Mouse (Mus musculus) liver, embryonic 14.5 days (tissue): ENCODE measurements at regions not wholly inside any gene's neighbourhood (a gene's known extent, or its start where the extent isn't known, plus 50 kb on each side); places are given as distances from the start of the nearest gene placed in this dataset.

Experiments
- ATAC-seq: fragments of 200-750 bp; cut with Nextera tagmentation; 2 replicates; pipeline ENCODE4 v1.8.0; 2017; ENCODE audit warnings: moderate number of reproducible peaks, mild to moderate bottlenecking, moderate library complexity; ENCODE audit not compliant: insufficient read depth
- DNase-seq, 3 experiments: peaks; one replicate each; pipeline ENCODE4 v3.0.0-alpha.2; 2012 to 2013; ENCODE audit warnings: low read depth in 3 of 3, low spot score in 3 of 3
- H3K27ac ChIP-seq: fragments of 300-500 bp; sonication (generic); 2 replicates; pipeline ENCODE4 v1.5.1; 2014; ENCODE audit warnings: moderate library complexity, mild to moderate bottlenecking, control low read depth, inconsistent platforms
- H3K27me3 ChIP-seq: fragments of 300-500 bp; sonication (generic); 2 replicates; pipeline ENCODE4 v1.6.1; 2014; ENCODE audit warnings: mild to moderate bottlenecking, low read length, moderate library complexity; ENCODE audit not compliant: control insufficient read depth, insufficient read depth
- H3K36me3 ChIP-seq: fragments of 300-500 bp; sonication (generic); replicated peaks from 2 replicates; pipeline ENCODE4 v1.6.1; 2014; ENCODE audit warnings: low read depth; ENCODE audit not compliant: control insufficient read depth, insufficient read depth
- H3K4me1 ChIP-seq, 2 experiments: fragments of 200-500 bp in 1 of 2; fragments of 300-500 bp in 1 of 2; sonication (generic) in 1 of 2; replicated peaks; 2 replicates each; pipeline ENCODE4 v1.6.1; 2012 to 2014; ENCODE audit warnings: antibody characterized with exemption in 1 of 2, inconsistent platforms in 1 of 2, low read length in 1 of 2; ENCODE audit not compliant: control insufficient read depth in 2 of 2, insufficient read depth in 2 of 2
- H3K4me2 ChIP-seq: fragments of 300-500 bp; sonication (generic); 2 replicates; pipeline ENCODE4 v1.6.1; 2014; ENCODE audit warnings: low read depth, mild to moderate bottlenecking, control low read depth, moderate library complexity
- H3K4me3 ChIP-seq, 2 experiments: fragments of 200-500 bp in 1 of 2; fragments of 300-500 bp in 1 of 2; sonication (generic) in 1 of 2; 2 replicates each; pipeline ENCODE4 v1.5.1; 2012 to 2014; ENCODE audit warnings: low read depth in 2 of 2, low read length in 2 of 2, mild to moderate bottlenecking in 2 of 2, control low read depth in 1 of 2, inconsistent platforms in 1 of 2, moderate library complexity in 1 of 2; ENCODE audit not compliant: insufficient read depth in 1 of 2
- H3K9ac ChIP-seq: fragments of 300-500 bp; sonication (generic); replicated peaks from 2 replicates; pipeline ENCODE4 v1.6.1; 2014; ENCODE audit warnings: mild to moderate bottlenecking, control low read depth, moderate library complexity
- H3K9me3 ChIP-seq: fragments of 300-500 bp; sonication (generic); 2 replicates; pipeline ENCODE4 v1.6.1; 2016; ENCODE audit warnings: low read length, mixed read lengths; ENCODE audit not compliant: control insufficient read depth
- CTCF ChIP-seq: IDR thresholded peaks from 2 replicates; pipeline ENCODE4 v1.5.1; 2016; ENCODE audit warnings: antibody characterized with exemption, low read depth, control low read depth
- EP300 ChIP-seq: IDR thresholded peaks from 2 replicates; pipeline ENCODE4 v1.6.1; 2016; ENCODE audit warnings: antibody characterized with exemption, low read depth
- WGBS: fragments of 180-500 bp; shearing (Covaris S2); extraction: QIAGEN DNeasy Blood & Tissue Kit; methylation state at CpG from one replicate; pipeline ENCODE4 v1.1.7; 2014; ENCODE audit not compliant: insufficient replicate concordance; 5-methylcytosine and 5-hydroxymethylcytosine counted together

DNA sequence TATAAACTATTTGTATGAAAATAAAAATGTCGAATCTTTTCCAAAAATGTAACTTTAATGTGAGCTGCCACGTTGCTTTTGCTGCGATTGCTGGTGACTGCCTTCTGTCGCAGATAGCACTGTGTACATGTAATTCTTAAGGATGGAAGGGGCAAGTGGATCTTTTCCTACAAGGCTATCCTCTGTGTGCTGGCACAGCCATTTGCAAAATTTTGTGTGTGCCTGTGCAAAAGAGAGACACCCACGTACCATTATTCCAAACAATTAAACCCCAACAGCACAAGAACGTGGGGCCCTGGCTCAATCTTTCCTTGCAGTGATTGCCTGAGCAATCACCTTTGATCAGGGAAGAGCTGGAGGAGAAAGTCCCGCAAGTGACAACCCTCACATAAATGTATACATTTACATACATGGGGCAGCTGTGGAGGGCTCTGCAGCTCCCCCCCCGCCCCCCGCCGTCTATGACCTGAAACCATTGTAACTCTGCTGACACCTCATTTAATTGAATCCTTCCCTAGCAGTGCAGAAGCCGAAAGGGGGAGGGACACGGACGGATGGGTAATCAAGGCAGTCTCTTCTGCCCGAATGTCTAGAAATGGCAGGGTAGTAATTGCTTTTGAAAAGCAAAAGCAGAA is 133.6 kb upstream of the Pmfbp1 start:
- WGBS, result 38% methylated on average over 14 of the region's 14 CpGs
- DNase-seq, result no peak

DNA sequence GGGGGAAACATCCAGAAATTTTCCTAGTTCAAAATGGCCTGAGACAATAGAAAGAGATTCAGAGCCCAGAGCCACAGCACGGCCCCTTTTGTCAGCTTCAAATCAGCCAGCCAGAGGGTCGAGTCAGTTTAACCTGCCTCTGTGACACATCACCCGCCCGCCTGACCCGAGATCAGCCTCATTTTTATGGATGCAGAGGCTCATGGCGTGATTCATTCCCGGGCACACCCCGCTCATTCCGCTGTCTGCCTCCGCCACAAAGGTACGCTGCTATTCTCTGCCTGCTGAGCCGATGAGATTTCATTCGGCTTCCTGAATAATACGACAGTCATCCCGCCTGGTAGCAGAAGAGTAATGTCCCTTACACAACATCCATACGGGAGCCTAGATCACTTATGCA is 132.9 kb upstream of the Pmfbp1 start:
- H3K27ac ChIP-seq, result no peak overlapping the region
- no peaks in the 10 kb centered on the region for H3K36me3 ChIP-seq
- TF ChIP-seq CTCF, result no peak
- no peak for TF ChIP-seq EP300
- no peaks in the 10 kb centered on the region for H3K9me3 ChIP-seq
- WGBS, result 33% methylated on average over 16 of the region's 16 CpGs
- no peak for DNase-seq
- H3K27me3 ChIP-seq, result no peaks in the 10 kb centered on the region
- no peak overlapping the region for H3K4me3 ChIP-seq
- H3K4me1 ChIP-seq, result no peaks in the 10 kb centered on the region
- no peak overlapping the region for H3K4me2 ChIP-seq
- no peak overlapping the region for H3K9ac ChIP-seq
- no peak for ATAC-seq

More for the DNA sequence above, 133.6 kb upstream of the Pmfbp1 start:
- no peaks in the 10 kb centered on the region for H3K4me1 ChIP-seq
- TF ChIP-seq CTCF (no peak), EP300 (no peak)
- H3K9ac ChIP-seq, result no peak overlapping the region
- no peaks in the 10 kb centered on the region for H3K9me3 ChIP-seq
- no peak overlapping the region for H3K4me3 ChIP-seq
- no peak for ATAC-seq
- H3K27me3 ChIP-seq, result no peaks in the 10 kb centered on the region
- no peak overlapping the region for H3K27ac ChIP-seq
- H3K36me3 ChIP-seq, result no peaks in the 10 kb centered on the region
- H3K4me2 ChIP-seq, result no peak overlapping the region

DNA sequence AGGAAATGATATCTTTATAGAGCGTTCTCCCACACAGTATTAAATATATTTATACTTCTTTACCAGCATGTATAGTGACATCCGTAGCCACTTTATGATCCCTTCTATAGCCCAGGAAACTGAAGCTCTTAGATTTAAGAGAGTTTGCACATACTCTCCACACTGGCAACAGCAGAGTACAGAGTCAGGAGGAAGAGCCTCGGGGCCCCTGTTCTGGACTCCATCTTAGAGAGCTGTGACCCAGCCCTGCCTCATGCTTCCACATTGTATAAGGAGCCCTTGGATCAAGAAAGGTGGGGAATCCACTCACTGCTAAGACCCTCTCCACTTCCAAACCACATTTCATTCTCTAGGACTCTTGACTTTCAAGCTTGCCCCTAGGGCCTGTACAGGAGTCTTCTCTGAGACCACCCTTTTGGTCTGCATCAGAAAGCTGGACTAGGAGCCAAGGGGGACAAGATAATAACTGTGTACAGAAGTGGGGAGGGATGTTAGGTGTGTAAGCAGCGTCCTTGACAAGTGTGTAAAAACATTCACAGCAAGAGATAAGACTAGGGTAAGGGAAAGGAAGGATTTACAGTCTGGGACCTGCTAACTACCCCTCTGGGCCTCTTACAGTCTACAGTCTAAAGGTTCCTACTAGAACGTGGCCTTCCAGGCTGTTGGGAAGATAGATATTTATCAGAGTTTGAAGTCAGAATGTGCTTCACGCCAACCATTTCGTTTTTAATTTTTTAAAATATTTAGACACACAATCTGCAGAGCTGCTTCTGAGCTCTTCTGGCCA is 132.1 kb upstream of the Pmfbp1 start:
- WGBS, result 55% methylated on average over 7 of the region's 7 CpGs
- no peak overlapping the region for H3K9ac ChIP-seq
- no peak for ATAC-seq
- no peak overlapping the region for H3K27ac ChIP-seq
- H3K36me3 ChIP-seq, result no peaks in the 10 kb centered on the region
- H3K9me3 ChIP-seq, result no peaks in the 10 kb centered on the region
- H3K4me2 ChIP-seq, result no peak overlapping the region
- no peak for TF ChIP-seq CTCF
- no peak for TF ChIP-seq EP300
- H3K4me1 ChIP-seq, result no peaks in the 10 kb centered on the region
- H3K4me3 ChIP-seq, result no peak overlapping the region
- H3K27me3 ChIP-seq, result no peaks in the 10 kb centered on the region
- no peak for DNase-seq

DNA sequence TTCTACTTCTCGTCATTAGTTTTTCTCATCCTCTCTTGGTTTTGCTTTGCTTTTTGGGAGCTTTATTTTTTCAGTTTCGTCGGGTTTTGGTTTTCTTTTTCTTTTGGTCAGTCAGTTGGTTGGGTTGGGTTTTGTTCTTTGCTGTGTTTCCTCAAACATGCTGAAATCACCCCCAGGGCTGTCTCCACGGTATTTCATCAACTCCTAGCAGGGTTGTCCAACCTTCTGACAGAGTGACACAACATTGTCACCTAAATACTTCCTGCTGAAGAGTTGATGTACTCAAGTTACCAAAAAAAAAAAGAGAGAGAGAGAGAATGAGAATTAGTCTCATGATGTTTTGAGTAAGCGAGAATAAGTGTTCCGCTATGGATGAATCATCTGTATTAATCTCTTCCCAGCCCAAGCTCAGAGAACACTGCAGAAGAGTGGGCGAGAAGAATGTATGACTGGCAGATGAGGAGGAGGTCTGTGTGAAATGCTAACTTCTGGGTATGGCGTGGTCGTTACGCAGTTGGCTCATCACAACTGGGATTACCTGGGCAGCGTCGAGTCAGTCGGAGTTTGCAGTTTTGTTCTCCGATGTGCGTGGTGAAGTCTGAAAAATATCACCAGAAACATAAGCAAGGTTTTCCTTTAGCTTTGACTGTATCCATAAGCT is 130.5 kb upstream of the Pmfbp1 start:
- WGBS, result 79% methylated on average over 15 of the region's 15 CpGs
- H3K9ac ChIP-seq, result no peak overlapping the region

DNA sequence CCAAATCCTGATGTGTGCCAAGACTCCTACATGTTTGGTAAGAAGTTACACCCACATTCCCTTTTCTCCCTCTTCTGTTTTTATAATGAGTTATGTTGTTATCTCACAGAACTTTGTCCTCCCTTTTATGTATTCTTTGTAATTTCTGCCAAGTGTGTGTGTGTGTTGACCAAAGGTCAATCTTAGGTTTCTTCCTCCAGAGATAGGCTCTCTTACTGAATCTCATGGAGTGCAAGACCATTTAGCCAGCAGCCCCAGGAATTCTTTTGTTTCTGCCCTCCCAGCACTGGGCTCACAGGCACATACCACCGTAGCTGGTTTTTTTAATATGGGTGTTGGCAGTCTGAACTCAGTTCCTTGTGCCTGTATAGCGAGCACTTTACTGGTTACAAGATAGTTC is 119.8 kb upstream of the Pmfbp1 start:
- Histone ChIP-seq H3K36me3 (no peaks in the 10 kb centered on the region), H3K4me3 (no peak overlapping the region), H3K9me3 (no peaks in the 10 kb centered on the region), H3K27me3 (no peaks in the 10 kb centered on the region), H3K4me2 (no peak overlapping the region), H3K9ac (no peak overlapping the region), H3K4me1 (no peaks in the 10 kb centered on the region), H3K27ac (no peak overlapping the region)
- TF ChIP-seq CTCF (no peak), EP300 (no peak)
- WGBS, result 51% methylated on average over 2 of the region's 2 CpGs
- ATAC-seq (no peak), DNase-seq (no peak)

More for the DNA sequence above, 130.5 kb upstream of the Pmfbp1 start:
- ATAC-seq (no peak), DNase-seq (no peak)
- TF ChIP-seq CTCF, result no peak
- no peak for TF ChIP-seq EP300
- Histone ChIP-seq H3K4me2 (no peak overlapping the region), H3K36me3 (no peaks in the 10 kb centered on the region), H3K9me3 (no peaks in the 10 kb centered on the region), H3K4me3 (no peak overlapping the region), H3K27me3 (no peaks in the 10 kb centered on the region), H3K27ac (no peak overlapping the region), H3K4me1 (no peaks in the 10 kb centered on the region)
